Mouse (Mus musculus): Measurements from ENCODE around the gene Baiap2.

Baiap2 gene

DNA sequence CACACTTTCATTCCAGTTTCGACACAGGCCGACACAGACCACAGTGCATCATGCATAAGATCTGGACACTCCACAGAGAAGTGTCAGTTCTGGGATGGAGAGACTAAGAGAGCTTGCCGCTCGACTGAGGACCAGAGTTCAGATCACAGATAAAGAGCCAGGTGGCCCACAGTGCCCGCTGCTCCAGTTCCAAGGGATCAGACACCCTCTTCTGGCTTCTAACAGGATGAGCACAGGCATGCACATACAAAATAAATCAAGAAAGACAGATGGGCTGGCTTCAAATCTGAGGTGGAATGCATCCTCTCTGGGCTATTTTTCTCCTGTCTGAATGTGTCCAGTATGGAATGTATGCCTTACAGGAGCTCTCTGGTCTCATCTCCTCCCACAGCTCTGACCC is 15.8 kb upstream of the Baiap2 start:
- Histone ChIP-seq H3K27me3 (ENCODE audit: insufficient read depth, low read length) (no peaks in the 10 kb centered on the region), H3K4me1 (replicated peaks; ENCODE audit: low read depth, low read length) (peaks cover 45% of the 10 kb centered on the region), H3K9me3 (ENCODE audit: low read length) (peaks cover 8% of the 10 kb centered on the region), H3K4me3 (replicated peaks; ENCODE audit: low read length) (no peak overlapping the region), H3K36me3 (ENCODE audit: insufficient read depth, low read length) (no peaks in the 10 kb centered on the region)
- TF ChIP-seq POU5F1 (IDR thresholded peaks at IDR 0.05; ENCODE audit: borderline replicate concordance, low read length) (no peak), CTCF (conservative IDR thresholded peaks at IDR 0.05; ENCODE audit: low read length) (no peak), NANOG (IDR thresholded peaks at IDR 0.05; ENCODE audit: borderline replicate concordance, low read length) (no peak)

DNA sequence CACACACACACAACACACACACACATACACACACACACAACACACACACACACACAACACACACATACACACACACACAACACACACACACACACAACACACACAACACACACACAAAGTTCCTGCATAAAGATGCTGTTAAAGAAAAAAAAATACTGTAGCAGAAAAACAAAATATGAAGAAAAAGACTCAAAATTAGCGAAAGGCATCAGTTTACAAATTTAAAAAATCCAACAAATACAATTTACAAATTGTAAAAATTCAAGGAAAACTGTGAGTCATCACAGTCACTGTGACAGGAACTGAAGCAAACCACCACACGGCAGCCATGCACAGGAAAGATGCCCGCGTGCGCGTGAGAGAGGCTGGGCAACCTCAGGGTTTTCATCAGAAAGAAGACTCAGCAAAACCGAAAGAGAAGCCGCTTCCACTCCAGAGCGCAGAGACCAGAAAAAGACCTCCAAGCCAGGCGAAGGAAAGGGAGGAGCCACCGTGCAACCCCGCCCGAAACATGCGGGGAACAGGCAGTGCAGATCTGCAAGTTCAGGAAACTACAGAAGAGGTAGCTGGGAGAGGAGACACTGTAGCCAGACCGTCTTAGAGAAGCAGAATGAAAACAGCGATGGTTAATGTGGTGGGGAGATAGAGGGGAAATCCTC is 14.4 kb upstream of the Baiap2 start:
- H3K27me3 ChIP-seq (ENCODE audit: insufficient read depth, low read length), result no peaks in the 10 kb centered on the region
- H3K4me1 ChIP-seq (replicated peaks; ENCODE audit: low read depth, low read length), result peaks cover 59% of the 10 kb centered on the region
- H3K9me3 ChIP-seq (ENCODE audit: low read length), result peaks cover 5% of the 10 kb centered on the region
- H3K4me3 ChIP-seq (replicated peaks; ENCODE audit: low read length), result peak overlapping the region; percentile 32
- TF ChIP-seq POU5F1 (IDR thresholded peaks at IDR 0.05; ENCODE audit: borderline replicate concordance, low read length) (no peak), NANOG (IDR thresholded peaks at IDR 0.05; ENCODE audit: borderline replicate concordance, low read length) (no peak), CTCF (conservative IDR thresholded peaks at IDR 0.05; ENCODE audit: low read length) (no peak)
- H3K36me3 ChIP-seq (ENCODE audit: insufficient read depth, low read length), result no peaks in the 10 kb centered on the region

DNA sequence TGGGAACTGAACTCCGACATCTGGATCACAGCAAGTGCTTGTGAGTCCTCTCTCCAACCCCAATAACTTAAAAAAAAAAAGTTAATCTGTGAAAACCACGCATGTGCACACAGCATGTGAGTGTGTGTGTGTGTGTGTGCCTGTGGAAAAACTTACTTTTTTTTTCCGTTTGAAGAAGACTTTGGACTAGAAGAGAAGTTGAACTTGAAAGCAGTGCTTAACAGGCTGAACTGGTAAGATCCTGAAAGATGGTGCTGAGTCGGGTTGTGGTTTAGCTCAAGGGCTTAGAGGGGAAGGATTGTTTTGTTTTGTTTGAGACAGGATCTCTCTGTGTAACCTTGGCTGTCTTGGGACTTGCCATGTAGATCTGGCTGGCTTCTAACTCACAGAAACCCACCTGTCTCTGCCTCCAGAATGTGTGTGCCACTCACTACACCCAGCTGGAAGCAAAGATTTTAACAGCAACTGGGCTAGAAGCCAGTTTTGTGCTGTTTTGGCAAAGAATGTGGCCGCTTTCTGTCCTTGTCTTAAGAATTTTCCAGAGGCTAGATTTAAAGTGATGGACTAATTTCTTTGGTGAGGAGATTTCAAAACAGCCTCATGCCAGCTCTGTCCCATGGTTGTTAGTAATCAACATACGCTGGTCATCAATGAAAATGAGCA is 12.8 kb upstream of the Baiap2 start:
- peaks cover 7% of the 10 kb centered on the region; the same call in 1 of the 2 replicates for H3K36me3 ChIP-seq (ENCODE audit: insufficient read depth, low read length)
- no peak for TF ChIP-seq NANOG (IDR thresholded peaks at IDR 0.05; ENCODE audit: borderline replicate concordance, low read length)
- TF ChIP-seq CTCF (conservative IDR thresholded peaks at IDR 0.05; ENCODE audit: low read length), result no peak
- TF ChIP-seq POU5F1 (IDR thresholded peaks at IDR 0.05; ENCODE audit: borderline replicate concordance, low read length), result no peak
- peaks cover 5% of the 10 kb centered on the region for H3K9me3 ChIP-seq (ENCODE audit: low read length)
- H3K4me3 ChIP-seq (replicated peaks; ENCODE audit: low read length), result no peak overlapping the region
- peaks cover 75% of the 10 kb centered on the region for H3K4me1 ChIP-seq (replicated peaks; ENCODE audit: low read depth, low read length)
- H3K27me3 ChIP-seq (ENCODE audit: insufficient read depth, low read length), result no peaks in the 10 kb centered on the region

DNA sequence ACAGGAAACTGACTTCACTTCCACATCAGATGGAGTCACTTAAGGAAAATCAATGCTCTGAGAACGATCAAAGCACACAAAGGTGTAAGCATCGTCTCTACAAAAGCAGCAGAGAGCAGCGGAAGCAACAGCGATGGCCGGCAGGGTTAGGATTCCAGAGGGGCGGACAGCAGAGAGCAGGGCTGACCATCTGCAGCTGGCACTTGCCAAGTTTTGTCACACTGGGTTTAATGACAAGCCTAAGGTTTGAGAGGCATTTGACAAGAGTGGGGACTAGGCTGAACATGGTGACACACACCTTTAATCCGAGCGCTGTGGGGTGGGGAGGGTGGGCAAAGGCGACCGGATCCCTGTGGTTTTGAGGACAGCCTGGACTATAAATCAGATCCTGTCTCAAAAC is 10.8 kb upstream of the Baiap2 start:
- H3K9me3 ChIP-seq (ENCODE audit: low read length), result peaks cover 5% of the 10 kb centered on the region
- H3K4me1 ChIP-seq (replicated peaks; ENCODE audit: low read depth, low read length), result peaks cover 88% of the 10 kb centered on the region
- peaks cover 8% of the 10 kb centered on the region; the same call in 1 of the 2 replicates for H3K36me3 ChIP-seq (ENCODE audit: insufficient read depth, low read length)
- no peak overlapping the region for H3K4me3 ChIP-seq (replicated peaks; ENCODE audit: low read length)
- H3K27me3 ChIP-seq (ENCODE audit: insufficient read depth, low read length), result no peaks in the 10 kb centered on the region
- TF ChIP-seq POU5F1 (IDR thresholded peaks at IDR 0.05; ENCODE audit: borderline replicate concordance, low read length) (no peak), NANOG (IDR thresholded peaks at IDR 0.05; ENCODE audit: borderline replicate concordance, low read length) (no peak), CTCF (conservative IDR thresholded peaks at IDR 0.05; ENCODE audit: low read length) (no peak)

DNA sequence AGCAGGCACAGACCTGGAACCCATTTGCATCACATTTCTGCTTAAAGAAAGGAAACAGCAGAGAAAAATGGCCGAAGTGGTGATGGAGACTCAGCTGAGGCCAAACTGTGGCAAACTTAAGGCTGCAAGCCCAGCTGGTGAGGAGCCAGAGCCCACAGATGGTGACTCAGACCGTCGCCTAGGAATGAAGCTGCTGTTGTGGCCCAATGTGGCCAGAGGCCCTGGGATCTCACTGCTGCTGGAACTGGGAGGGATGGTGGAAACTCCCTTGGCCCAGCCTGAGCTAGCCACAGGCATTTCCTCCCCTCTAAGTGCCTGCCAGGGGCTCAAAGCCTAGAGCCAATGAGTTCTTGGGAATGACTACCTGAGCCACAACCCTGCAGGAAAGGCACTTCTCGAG is 9.4 kb upstream of the Baiap2 start:
- H3K4me3 ChIP-seq (replicated peaks; ENCODE audit: low read length), result no peak overlapping the region
- TF ChIP-seq CTCF (conservative IDR thresholded peaks at IDR 0.05; ENCODE audit: low read length) (no peak), NANOG (IDR thresholded peaks at IDR 0.05; ENCODE audit: borderline replicate concordance, low read length) (no peak), POU5F1 (IDR thresholded peaks at IDR 0.05; ENCODE audit: borderline replicate concordance, low read length) (no peak)
- H3K27me3 ChIP-seq (ENCODE audit: insufficient read depth, low read length), result no peaks in the 10 kb centered on the region
- peaks cover 8% of the 10 kb centered on the region; the same call in 1 of the 2 replicates for H3K36me3 ChIP-seq (ENCODE audit: insufficient read depth, low read length)
- peaks cover 93% of the 10 kb centered on the region for H3K4me1 ChIP-seq (replicated peaks; ENCODE audit: low read depth, low read length)
- peaks cover 5% of the 10 kb centered on the region for H3K9me3 ChIP-seq (ENCODE audit: low read length)

DNA sequence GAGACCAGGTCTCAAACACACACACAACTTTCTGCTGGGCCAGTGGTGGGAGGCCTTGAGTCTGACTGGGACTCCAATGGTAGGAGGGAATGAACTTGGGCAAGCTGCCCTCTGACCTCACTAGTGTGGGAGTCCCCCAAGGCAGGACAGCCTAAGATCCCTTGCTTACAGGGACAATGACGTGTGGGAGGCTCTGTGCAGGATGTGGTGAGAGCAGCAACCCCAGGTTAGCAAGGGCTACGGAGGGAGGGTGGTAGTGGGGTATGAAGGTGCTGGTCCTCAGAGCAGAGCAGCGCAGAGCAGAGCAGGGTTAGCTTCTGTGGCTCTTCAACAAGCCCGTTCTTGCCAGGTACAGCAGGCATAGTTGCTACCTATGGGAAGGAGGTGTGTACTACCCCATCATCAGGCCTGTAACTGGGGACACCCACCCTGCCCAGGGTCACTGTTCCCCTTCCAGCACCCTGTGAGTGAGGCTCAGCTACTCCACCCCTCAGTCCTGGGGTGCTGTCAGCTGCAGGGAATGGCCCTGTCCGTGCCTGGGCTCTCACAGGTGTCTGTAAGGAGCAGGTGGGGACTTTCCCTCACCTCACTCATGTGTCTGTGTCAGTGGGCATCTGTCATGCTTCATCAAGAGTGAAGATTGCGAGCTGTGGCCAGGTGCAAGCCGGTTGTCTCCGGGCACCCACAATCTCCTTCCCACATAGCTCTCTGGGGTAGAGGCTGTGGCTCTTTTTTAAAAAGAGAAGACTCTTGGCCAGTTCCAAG is 8.6 kb upstream of the Baiap2 start:
- no peaks in the 10 kb centered on the region for H3K27me3 ChIP-seq (ENCODE audit: insufficient read depth, low read length)
- H3K9me3 ChIP-seq (ENCODE audit: low read length), result peaks cover 5% of the 10 kb centered on the region
- no peak for TF ChIP-seq CTCF (conservative IDR thresholded peaks at IDR 0.05; ENCODE audit: low read length)
- TF ChIP-seq POU5F1 (IDR thresholded peaks at IDR 0.05; ENCODE audit: borderline replicate concordance, low read length), result no peak
- no peak for TF ChIP-seq NANOG (IDR thresholded peaks at IDR 0.05; ENCODE audit: borderline replicate concordance, low read length)
- H3K4me3 ChIP-seq (replicated peaks; ENCODE audit: low read length), result no peak overlapping the region
- peaks cover 93% of the 10 kb centered on the region for H3K4me1 ChIP-seq (replicated peaks; ENCODE audit: low read depth, low read length)
- peaks cover 8% of the 10 kb centered on the region; the same call in 1 of the 2 replicates for H3K36me3 ChIP-seq (ENCODE audit: insufficient read depth, low read length)

DNA sequence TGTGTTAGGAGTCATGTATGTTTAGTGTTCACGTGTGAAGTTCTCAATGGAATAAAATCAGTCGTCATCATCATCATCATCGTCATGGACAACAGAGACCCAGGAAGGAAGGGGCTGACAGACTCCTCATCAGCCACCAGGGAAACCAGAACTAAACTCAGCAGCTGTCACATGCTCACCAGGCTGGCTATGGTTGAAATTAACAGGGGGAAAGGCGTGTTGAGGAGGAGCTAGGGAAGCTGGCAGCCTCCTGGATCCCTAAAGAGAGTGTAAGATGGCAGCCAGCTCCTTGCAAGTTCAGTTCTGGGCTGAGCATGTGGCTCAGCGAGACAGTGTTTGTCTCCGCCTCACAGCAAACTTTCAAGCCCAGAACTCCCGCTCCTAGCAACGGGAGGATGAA is 7.8 kb upstream of the Baiap2 start:
- Histone ChIP-seq H3K4me1 (replicated peaks; ENCODE audit: low read depth, low read length) (peaks cover 94% of the 10 kb centered on the region), H3K27me3 (ENCODE audit: insufficient read depth, low read length) (no peaks in the 10 kb centered on the region), H3K9me3 (ENCODE audit: low read length) (peaks cover 5% of the 10 kb centered on the region), H3K4me3 (replicated peaks; ENCODE audit: low read length) (no peak overlapping the region), H3K36me3 (ENCODE audit: insufficient read depth, low read length) (peaks cover 8% of the 10 kb centered on the region; the same call in 1 of the 2 replicates)
- TF ChIP-seq CTCF (conservative IDR thresholded peaks at IDR 0.05; ENCODE audit: low read length) (no peak), POU5F1 (IDR thresholded peaks at IDR 0.05; ENCODE audit: borderline replicate concordance, low read length) (no peak), NANOG (IDR thresholded peaks at IDR 0.05; ENCODE audit: borderline replicate concordance, low read length) (no peak)

DNA sequence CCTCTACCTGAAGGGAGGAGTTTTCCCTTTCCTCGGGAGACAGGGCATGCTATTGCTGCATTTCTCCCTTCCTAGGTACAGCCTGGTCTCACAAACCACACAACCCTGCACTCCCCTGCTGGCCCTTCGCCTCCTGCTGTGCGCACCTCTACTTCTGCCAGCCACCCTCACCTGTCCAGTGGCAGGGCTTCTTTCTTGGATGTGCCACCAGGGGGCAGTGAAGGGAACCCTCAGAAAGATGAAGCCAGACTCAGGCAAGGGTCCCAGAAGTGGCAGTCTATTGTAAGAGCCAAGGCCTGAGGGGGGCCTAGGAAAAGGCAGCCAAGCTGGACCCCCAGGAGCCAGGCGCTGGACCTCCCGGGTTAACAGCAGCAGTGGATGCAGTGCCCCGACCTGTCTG is 7.1 kb upstream of the Baiap2 start:
- Histone ChIP-seq H3K27me3 (ENCODE audit: insufficient read depth, low read length) (no peaks in the 10 kb centered on the region), H3K9me3 (ENCODE audit: low read length) (peaks cover 5% of the 10 kb centered on the region), H3K36me3 (ENCODE audit: insufficient read depth, low read length) (peaks cover 8% of the 10 kb centered on the region; the same call in 1 of the 2 replicates), H3K4me3 (replicated peaks; ENCODE audit: low read length) (peak overlapping the region; percentile 71; the same call in 1 of the 2 replicates), H3K4me1 (replicated peaks; ENCODE audit: low read depth, low read length) (peaks cover 94% of the 10 kb centered on the region)
- TF ChIP-seq NANOG (IDR thresholded peaks at IDR 0.05; ENCODE audit: borderline replicate concordance, low read length) (no peak), POU5F1 (IDR thresholded peaks at IDR 0.05; ENCODE audit: borderline replicate concordance, low read length) (no peak), CTCF (conservative IDR thresholded peaks at IDR 0.05; ENCODE audit: low read length) (peak; percentile 80)

All from E14TG2a.4 (cell line).